Comparison of ENCODE assay signal across 8 mouse cellular contexts in genomic region chr11:49244595-49244930, GRCm38 (mm10). TPM values are rescaled to one million over a fixed set of nuclear protein-coding genes. Genes with fewer than 3 reads are reported as not detected.
DNase-seq lines count a peak whose midpoint lies in the region; ATAC-seq and TF ChIP-seq lines count a peak whose summit lies in the region.

No protein-coding gene starts in this region.

- no peak for ATAC-seq in embryonic facial prominence, embryonic 12.5 days (ENCODE audit: insufficient number of reproducible peaks, insufficient read depth, low FRiP score, low TSS enrichment)
- no peak for ATAC-seq in hindbrain, embryonic 16.5 days
- peak; percentile 0; the same call in 1 of the 2 replicates for ATAC-seq in midbrain, postnatal 0 days (ENCODE audit: low FRiP score)

- H3K9me3 ChIP-seq in embryonic facial prominence, embryonic 12.5 days: no peaks in the 10 kb centered on the region
- H3K9me3 ChIP-seq in hindbrain, embryonic 16.5 days (ENCODE audit: control insufficient read depth, low read length): no peaks in the 10 kb centered on the region
- no peaks in the 10 kb centered on the region for H3K9me3 ChIP-seq in midbrain, postnatal 0 days (ENCODE audit: low read length)

- peak overlapping the region; percentile 64 for H3K4me3 ChIP-seq in liver, adult 2 months (ENCODE audit: insufficient read depth, low read depth, low read length)
- H3K4me3 ChIP-seq in embryonic facial prominence, embryonic 12.5 days: peak overlapping the region; percentile 43
- H3K4me3 ChIP-seq in hindbrain, embryonic 16.5 days (ENCODE audit: low read length): peak overlapping the region; percentile 82
- peak overlapping the region; percentile 60 for H3K4me3 ChIP-seq in midbrain, postnatal 0 days (ENCODE audit: low read depth, low read length)

- no peak for TF ChIP-seq CTCF in liver, adult 2 months (IDR thresholded peaks at IDR 0.05; ENCODE audit: low read depth, low read length)
- no peak for TF ChIP-seq CTCF in midbrain, postnatal 0 days (IDR thresholded peaks at IDR 0.05)

- peaks cover 17% of the 10 kb centered on the region; the same call in 1 of the 2 replicates for H3K79me2 ChIP-seq in liver, adult 2 months (ENCODE audit: control insufficient read depth, insufficient read depth, low read length)

- peaks cover 27% of the 10 kb centered on the region for H3K4me1 ChIP-seq in liver, adult 2 months (ENCODE audit: control insufficient read depth, insufficient read depth, low read length)
- H3K4me1 ChIP-seq in embryonic facial prominence, embryonic 12.5 days: peaks cover 29% of the 10 kb centered on the region
- peaks cover 35% of the 10 kb centered on the region for H3K4me1 ChIP-seq in hindbrain, embryonic 16.5 days (ENCODE audit: control insufficient read depth, insufficient read depth, low read depth, low read length)
- H3K4me1 ChIP-seq in midbrain, postnatal 0 days (ENCODE audit: insufficient read depth, low read length): peaks cover 4% of the 10 kb centered on the region; the same call in 1 of the 2 replicates

- H3K27ac ChIP-seq in liver, adult 2 months (replicated peaks; ENCODE audit: insufficient read depth, low read depth, low read length): peak overlapping the region; percentile 55
- H3K27ac ChIP-seq in embryonic facial prominence, embryonic 12.5 days: peak overlapping the region; percentile 93
- peak overlapping the region; percentile 93 for H3K27ac ChIP-seq in hindbrain, embryonic 16.5 days (ENCODE audit: low read depth, low read length)
- H3K27ac ChIP-seq in midbrain, postnatal 0 days (ENCODE audit: low read depth, low read length): peak overlapping the region; percentile 78; the same call in 1 of the 2 replicates

- DNase-seq in liver, adult 2 months (ENCODE audit: extremely low read depth, low read depth, low spot score): no peak
- no peak for DNase-seq in liver
- no peak for DNase-seq in midbrain, postnatal 0 days (ENCODE audit: low spot score)
- no peak for DNase-seq in MN1 (ENCODE audit: low spot score)
- no peak for DNase-seq in spleen, postnatal 4 days (ENCODE audit: low spot score in 2 of 2)
- no peak for DNase-seq in layer of hippocampus, adult 11-12 months (ENCODE audit: low spot score)

- no peaks in the 10 kb centered on the region for H3K36me3 ChIP-seq in liver, adult 2 months (ENCODE audit: control insufficient read depth, insufficient read depth, low read length)
- H3K36me3 ChIP-seq in embryonic facial prominence, embryonic 12.5 days: no peaks in the 10 kb centered on the region
- H3K36me3 ChIP-seq in hindbrain, embryonic 16.5 days (ENCODE audit: control insufficient read depth, insufficient read depth, low read length): no peaks in the 10 kb centered on the region
- H3K36me3 ChIP-seq in midbrain, postnatal 0 days (ENCODE audit: insufficient read depth, low read length): no peaks in the 10 kb centered on the region

- peak overlapping the region; percentile 61 for H3K4me2 ChIP-seq in embryonic facial prominence, embryonic 12.5 days (replicated peaks)
- peak overlapping the region; percentile 79 for H3K4me2 ChIP-seq in hindbrain, embryonic 16.5 days (ENCODE audit: low read length)
- H3K4me2 ChIP-seq in midbrain, postnatal 0 days (ENCODE audit: low read depth, low read length, poor library complexity, severe bottlenecking): peak overlapping the region; percentile 62

- WGBS in liver, adult 2 months: 0% methylated on average over 4 of the region's 4 CpGs
- 1% methylated on average over 4 of the region's 4 CpGs for WGBS in embryonic facial prominence, embryonic 12.5 days
- WGBS in hindbrain, embryonic 16.5 days: 1% methylated on average over 4 of the region's 4 CpGs
- 0% methylated on average over 4 of the region's 4 CpGs for WGBS in midbrain, postnatal 0 days

- no peak for TF ChIP-seq POLR2A in liver, adult 2 months (IDR thresholded peaks at IDR 0.05; ENCODE audit: extremely low read depth, insufficient read depth, low read length)

- peak overlapping the region; percentile 28 for H3K9ac ChIP-seq in liver, adult 2 months (ENCODE audit: low read depth, low read length)
- peak overlapping the region; percentile 17; the same call in 1 of the 2 replicates for H3K9ac ChIP-seq in embryonic facial prominence, embryonic 12.5 days
- H3K9ac ChIP-seq in hindbrain, embryonic 16.5 days (ENCODE audit: low read depth, low read length): peak overlapping the region; percentile 90
- H3K9ac ChIP-seq in midbrain, postnatal 0 days (replicated peaks; ENCODE audit: low read length, poor library complexity, severe bottlenecking): peak overlapping the region; percentile 75

- H3K27me3 ChIP-seq in liver, adult 2 months (ENCODE audit: control insufficient read depth, insufficient read depth, low read length): no peaks in the 10 kb centered on the region
- no peaks in the 10 kb centered on the region for H3K27me3 ChIP-seq in embryonic facial prominence, embryonic 12.5 days
- H3K27me3 ChIP-seq in hindbrain, embryonic 16.5 days (replicated peaks; ENCODE audit: control insufficient read depth, insufficient read depth, low read length): no peaks in the 10 kb centered on the region
- H3K27me3 ChIP-seq in midbrain, postnatal 0 days (ENCODE audit: insufficient read depth, low read length): no peaks in the 10 kb centered on the region

RNA-seq across cellular contexts. Expression of gene Mgat1, which starts 0.6 kb away (rescaled TPM):
- 44.7 and 60.8 TPM in 2 replicates for total RNA-seq in liver, adult 2 months (2014; rRNA removed)
- polyA plus RNA-seq in liver, adult 2 months (2012; rRNA removed): 134 and 145 TPM in 2 replicates
- polyA plus RNA-seq in embryonic facial prominence, embryonic 12.5 days (2016; fragmentation: Nextera tagmentation; extraction: Ambion mirVana): 46.6 and 49.9 TPM in 2 replicates
- 34.5 and 38.2 TPM in 2 replicates for polyA plus RNA-seq in hindbrain, embryonic 16.5 days (2015; fragmentation: Nextera tagmentation; extraction: Ambion mirVana)
- 88.1 and 102 TPM in 2 replicates for total RNA-seq in midbrain, postnatal 0 days (2014; rRNA removed)
- polyA plus RNA-seq in midbrain, postnatal 0 days (2015; fragmentation: Nextera tagmentation; extraction: Ambion mirVana): 33.9 and 35.4 TPM in 2 replicates

RNA-seq across cellular contexts. Expression of gene Olfr1393, which starts 33.5 kb away (rescaled TPM):
- total RNA-seq in liver, adult 2 months (2014; rRNA removed): 0.09 and 0.27 TPM in 2 replicates
- 0.47 and 0.55 TPM in 2 replicates for polyA plus RNA-seq in liver, adult 2 months (2012; rRNA removed)
- 0.08 TPM in 1 of 2 replicates, not detected in the other for polyA plus RNA-seq in embryonic facial prominence, embryonic 12.5 days (2016; fragmentation: Nextera tagmentation; extraction: Ambion mirVana)
- polyA plus RNA-seq in hindbrain, embryonic 16.5 days (2015; fragmentation: Nextera tagmentation; extraction: Ambion mirVana): 0.08 TPM in 1 of 2 replicates, not detected in the other
- total RNA-seq in midbrain, postnatal 0 days (2014; rRNA removed): 0.19 and 1.4 TPM in 2 replicates
- 0.21 TPM in 1 of 2 replicates, not detected in the other for polyA plus RNA-seq in midbrain, postnatal 0 days (2015; fragmentation: Nextera tagmentation; extraction: Ambion mirVana)

RNA-seq across cellular contexts. Expression of gene Olfr1392, which starts 40.5 kb away (rescaled TPM):
- not detected in 2 replicates for total RNA-seq in liver, adult 2 months (2014; rRNA removed)
- polyA plus RNA-seq in liver, adult 2 months (2012; rRNA removed): 0.09 and 0.26 TPM in 2 replicates
- polyA plus RNA-seq in embryonic facial prominence, embryonic 12.5 days (2016; fragmentation: Nextera tagmentation; extraction: Ambion mirVana): not detected in 2 replicates
- 0.13 TPM in 1 of 2 replicates, not detected in the other for polyA plus RNA-seq in hindbrain, embryonic 16.5 days (2015; fragmentation: Nextera tagmentation; extraction: Ambion mirVana)
- 0.52 and 0.60 TPM in 2 replicates for total RNA-seq in midbrain, postnatal 0 days (2014; rRNA removed)
- polyA plus RNA-seq in midbrain, postnatal 0 days (2015; fragmentation: Nextera tagmentation; extraction: Ambion mirVana): 0.14 TPM in 1 of 2 replicates, not detected in the other

RNA-seq across cellular contexts. Expression of gene Zfp62, which starts 41.5 kb away (rescaled TPM):
- total RNA-seq in liver, adult 2 months (2014; rRNA removed): 18.3 and 18.8 TPM in 2 replicates
- 0.71 and 1.4 TPM in 2 replicates for polyA plus RNA-seq in liver, adult 2 months (2012; rRNA removed)
- 49.4 and 53.9 TPM in 2 replicates for polyA plus RNA-seq in embryonic facial prominence, embryonic 12.5 days (2016; fragmentation: Nextera tagmentation; extraction: Ambion mirVana)
- polyA plus RNA-seq in hindbrain, embryonic 16.5 days (2015; fragmentation: Nextera tagmentation; extraction: Ambion mirVana): 35.3 and 38.0 TPM in 2 replicates
- 25.6 and 40.2 TPM in 2 replicates for total RNA-seq in midbrain, postnatal 0 days (2014; rRNA removed)
- polyA plus RNA-seq in midbrain, postnatal 0 days (2015; fragmentation: Nextera tagmentation; extraction: Ambion mirVana): 26.0 and 26.6 TPM in 2 replicates

RNA-seq across cellular contexts. Expression of gene Btnl9, which starts 57.6 kb away (rescaled TPM):
- 3.4 and 5.5 TPM in 2 replicates for total RNA-seq in liver, adult 2 months (2014; rRNA removed)
- polyA plus RNA-seq in liver, adult 2 months (2012; rRNA removed): 1.9 and 2.3 TPM in 2 replicates
- polyA plus RNA-seq in embryonic facial prominence, embryonic 12.5 days (2016; fragmentation: Nextera tagmentation; extraction: Ambion mirVana): 0.35 and 0.99 TPM in 2 replicates
- polyA plus RNA-seq in hindbrain, embryonic 16.5 days (2015; fragmentation: Nextera tagmentation; extraction: Ambion mirVana): 0.27 and 0.65 TPM in 2 replicates
- total RNA-seq in midbrain, postnatal 0 days (2014; rRNA removed): 0.19 TPM in 1 of 2 replicates, not detected in the other
- 0.26 and 0.80 TPM in 2 replicates for polyA plus RNA-seq in midbrain, postnatal 0 days (2015; fragmentation: Nextera tagmentation; extraction: Ambion mirVana)

Comparison
In these comparisons a context has a peak if more than half of its experiments do, and no peak if none do; other contexts are left out.
1. H3K9ac ChIP-seq: peak in every context shown above with its lines; median percentile 90 in hindbrain, embryonic 16.5 days; 75 in midbrain, postnatal 0 days; 28 in liver, adult 2 months; 17 in embryonic facial prominence, embryonic 12.5 days.